Mouse (Mus musculus) liver, postnatal 0 days (tissue): Measurements from ENCODE around the gene Snap47.

Experiments used
- CTCF ChIP-seq: sonication (generic); IDR thresholded peaks from 2 replicates; pipeline ENCODE4 v1.5.1; 2016; ENCODE audit warnings: antibody characterized with exemption, low read depth
- EP300 ChIP-seq: IDR thresholded peaks from 2 replicates; pipeline ENCODE4 v1.6.1; 2016; ENCODE audit warnings: antibody characterized with exemption, low read depth, mild to moderate bottlenecking

GRCm38 (mm10) chr11:59410851-59411250 lies 40.1 kb downstream of the Snap47 start:
- TF ChIP-seq CTCF (no peak), EP300 (no peak)
